Mouse (Mus musculus) left cerebral cortex, adult 11 months (tissue): Measurements from ENCODE around the gene Strbp.

Experiments used
- DNase-seq: peaks from one replicate; pipeline ENCODE4 v3.0.0; 2022; ENCODE audit warnings: low spot score

Gene Strbp

GRCm38 (mm10) chr2:37703230-37703954 lies at the start of gene Strbp:
Gene Strbp, minus strand, starts transcription at chr2:37703859.
- peak; percentile 89 for DNase-seq

- no peak for DNase-seq
These were observed 47.5 kb upstream of the Strbp start for GRCm38 (mm10) chr2:37751114-37751513.

GRCm38 (mm10) chr2:37749323-37749722 lies 45.7 kb upstream of the Strbp start:
- no peak for DNase-seq

- DNase-seq = no peak
These were observed 44.9 kb upstream of the Strbp start for GRCm38 (mm10) chr2:37748442-37749066.

- no peak for DNase-seq
These were observed 44.2 kb upstream of the Strbp start for GRCm38 (mm10) chr2:37747909-37748308.

GRCm38 (mm10) chr2:37746293-37747049 lies 42.8 kb upstream of the Strbp start:
- DNase-seq = no peak

- no peak for DNase-seq
These were observed 41.2 kb upstream of the Strbp start for GRCm38 (mm10) chr2:37744773-37745395.

GRCm38 (mm10) chr2:37741806-37742554 lies 38.3 kb upstream of the Strbp start:
- peak; percentile 31 for DNase-seq

GRCm38 (mm10) chr2:37735807-37736188 lies 32.1 kb upstream of the Strbp start:
- no peak for DNase-seq

GRCm38 (mm10) chr2:37734979-37735806 lies 31.5 kb upstream of the Strbp start:
- DNase-seq = no peak

GRCm38 (mm10) chr2:37731241-37731801 lies 27.7 kb upstream of the Strbp start:
- no peak for DNase-seq

- no peak for DNase-seq
These were observed 20.6 kb upstream of the Strbp start for GRCm38 (mm10) chr2:37724231-37724630.

GRCm38 (mm10) chr2:37723501-37724090 lies 19.9 kb upstream of the Strbp start:
- no peak for DNase-seq

- DNase-seq = no peak
These were observed 19.2 kb upstream of the Strbp start for GRCm38 (mm10) chr2:37722674-37723465.

GRCm38 (mm10) chr2:37716266-37716665 lies 12.6 kb upstream of the Strbp start:
- DNase-seq = no peak

- DNase-seq = no peak
These were observed 11.7 kb upstream of the Strbp start for GRCm38 (mm10) chr2:37715364-37715763.

- DNase-seq = no peak
These were observed 9.4 kb upstream of the Strbp start for GRCm38 (mm10) chr2:37713100-37713499.

- no peak for DNase-seq
These were observed 5.2 kb upstream of the Strbp start for GRCm38 (mm10) chr2:37708835-37709234.

GRCm38 (mm10) chr2:37704141-37704760 lies 592 bp upstream of the Strbp start:
- DNase-seq = peak; percentile 9
